Mouse (Mus musculus) mature B cell (primary cell): ENCODE results near the gene Sult2a1.
"Not testable (repeated sequence)": the region's sequence is repeated elsewhere in the genome, so short reads cannot be mapped to it uniquely, and the experiment has no call there.

Experiments used
- in situ Hi-C: fragments of 300-500 bp; cut with MboI; formaldehyde crosslinking; loops from 2 replicates; pipeline ENCODE4 v1.14.3; 2019

The Sult2a1 gene

DNA sequence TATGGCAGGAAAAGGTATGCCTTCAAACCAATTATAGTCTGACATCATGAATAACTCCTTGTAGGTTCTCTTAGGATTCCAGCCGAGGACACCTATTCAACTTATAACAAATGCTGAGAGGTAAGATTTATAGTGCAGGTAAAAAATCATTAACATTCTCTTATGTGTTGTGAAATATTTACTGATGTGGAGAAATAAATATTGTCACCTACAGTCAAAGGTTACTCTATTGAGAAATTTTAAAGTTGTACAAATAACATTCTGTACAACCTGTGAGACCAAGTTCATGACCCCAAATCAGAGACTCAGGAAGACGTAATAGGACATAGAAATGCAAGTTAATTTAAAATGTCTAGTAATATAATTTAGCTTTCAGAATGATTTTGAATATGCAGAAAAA lies at the start of gene Sult2a1:
TSS of gene Sult2a1 (minus strand) at position 101 of the 400 bp plus-strand sequence.
- in situ Hi-C loops: not testable (repeated sequence)

DNA sequence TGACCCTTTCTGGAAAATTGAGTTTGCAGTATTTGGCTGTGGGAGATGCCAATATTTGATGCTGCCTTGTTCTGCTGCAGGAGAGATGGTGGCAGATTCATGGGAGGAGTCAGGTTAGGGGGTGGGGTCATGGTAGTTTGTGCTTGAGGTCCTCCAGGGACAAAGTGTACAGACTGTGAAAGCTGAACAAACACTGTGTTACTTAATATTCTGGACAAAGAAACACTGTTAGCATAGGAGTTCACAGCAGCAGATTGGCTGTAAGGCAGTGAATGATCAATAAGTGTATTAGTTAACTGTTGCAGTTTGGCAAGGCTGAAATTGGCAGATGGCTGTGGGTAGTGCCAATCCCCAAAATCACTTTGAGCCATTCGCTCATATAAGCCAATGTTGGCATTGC lies 23.3 kb downstream of the Sult2a1 start:
- in situ Hi-C loops: no loop called here
